Mouse (Mus musculus) liver, embryonic 14.5 days (tissue): Measurements from ENCODE around the gene Gm30083.

Experiments used
- CTCF ChIP-seq: IDR thresholded peaks from 2 replicates; pipeline ENCODE4 v1.5.1; 2016; ENCODE audit warnings: antibody characterized with exemption, low read depth, control low read depth
- EP300 ChIP-seq: IDR thresholded peaks from 2 replicates; pipeline ENCODE4 v1.6.1; 2016; ENCODE audit warnings: antibody characterized with exemption, low read depth

GRCm38 (mm10) chr14:34052516-34052915 is 37.5 kb upstream of the Gm30083 start, which contains the start of gene Antxrl:
- TF ChIP-seq CTCF (no peak), EP300 (no peak)
